Mouse (Mus musculus): ENCODE measurements around the gene Rmnd5a.

Rmnd5a gene

GRCm38 (mm10) chr6:71440217-71440491, 283 bp downstream of the Rmnd5a start:
- DNase-seq: no peak

- peak; percentile 59 to 65 for DNase-seq
Observed at GRCm38 (mm10) chr6:71439506-71440216, 776 bp downstream of the Rmnd5a start.

GRCm38 (mm10) chr6:71438070-71438469, 2.4 kb downstream of the Rmnd5a start:
- no peak for DNase-seq

GRCm38 (mm10) chr6:71427996-71428725, 12.3 kb downstream of the Rmnd5a start:
- no peak for DNase-seq

- no peak for DNase-seq
Observed at GRCm38 (mm10) chr6:71425681-71426080, 14.8 kb downstream of the Rmnd5a start.

GRCm38 (mm10) chr6:71423116-71423515, 17.3 kb downstream of the Rmnd5a start:
- no peak for DNase-seq

- DNase-seq: no peak
Observed at GRCm38 (mm10) chr6:71422162-71422561, 18.3 kb downstream of the Rmnd5a start.

GRCm38 (mm10) chr6:71420848-71421247, 19.6 kb downstream of the Rmnd5a start:
- no peak for DNase-seq

GRCm38 (mm10) chr6:71418874-71419273, 21.6 kb downstream of the Rmnd5a start:
- no peak for DNase-seq

- no peak for DNase-seq
Observed at GRCm38 (mm10) chr6:71415446-71415845, 25.0 kb downstream of the Rmnd5a start.

GRCm38 (mm10) chr6:71414624-71415023, 25.8 kb downstream of the Rmnd5a start:
- DNase-seq: no peak

- DNase-seq: no peak
Observed at GRCm38 (mm10) chr6:71398829-71399609, 41.4 kb downstream of the Rmnd5a start.

- peak in 1 of 2 experiments; percentile 51 for DNase-seq
Observed at GRCm38 (mm10) chr6:71396761-71397160, 43.7 kb downstream of the Rmnd5a start.

- DNase-seq: peak in 1 of 2 experiments; percentile 75
Observed at GRCm38 (mm10) chr6:71396016-71396415, 44.4 kb downstream of the Rmnd5a start.

- DNase-seq: no peak
Observed at GRCm38 (mm10) chr6:71390496-71390895, 49.9 kb downstream of the Rmnd5a start.

- no peak for DNase-seq
Observed at GRCm38 (mm10) chr6:71381654-71382053, 58.8 kb downstream of the Rmnd5a start.

GRCm38 (mm10) chr6:71376711-71377110, 63.7 kb downstream of the Rmnd5a start:
- DNase-seq: no peak

GRCm38 (mm10) chr6:71374921-71375320, 65.5 kb downstream of the Rmnd5a start:
- DNase-seq: no peak

- DNase-seq: no peak
Observed at GRCm38 (mm10) chr6:71374311-71374829, 66.1 kb downstream of the Rmnd5a start.

- DNase-seq: peak; percentile 90 to 94
Observed at GRCm38 (mm10) chr6:71373249-71373775, 67.1 kb downstream of the Rmnd5a start, which contains the start of gene Cd8a. Gene Cd8a, plus strand, starts transcription at chr6:71373427.

- DNase-seq: no peak
Observed at GRCm38 (mm10) chr6:71372041-71372720, 68.3 kb downstream of the Rmnd5a start.

- DNase-seq: peak; percentile 63 to 82
Observed at GRCm38 (mm10) chr6:71371085-71371605, 69.3 kb downstream of the Rmnd5a start.

Measured in thymus, adult 18-20 months (tissue).